Mouse (Mus musculus): ENCODE results near the gene Map7d1. TPM values are rescaled to one million over a fixed set of nuclear protein-coding genes. Genes with fewer than 3 reads are reported as not detected.

Map7d1 gene
- polyA plus RNA-seq, 1 experiment: 105 TPM

GRCm38 (mm10) chr4:126275081-126275480, 18.9 kb upstream of the Map7d1 start:
- H3K36me3 ChIP-seq (replicated peaks; ENCODE audit: low read length): peaks cover 53% of the 10 kb centered on the region
- peaks cover 7% of the 10 kb centered on the region for H3K27me3 ChIP-seq (replicated peaks)
- no peaks in the 10 kb centered on the region for H3K9me3 ChIP-seq
- H3K4me1 ChIP-seq: peaks cover 11% of the 10 kb centered on the region
- no peak overlapping the region for H3K4me3 ChIP-seq (replicated peaks)
- TF ChIP-seq FLI1 (IDR thresholded peaks at IDR 0.05; ENCODE audit: low read length) (no peak), GATA1 (IDR thresholded peaks at IDR 0.05; ENCODE audit: borderline replicate concordance, low read length) (no peak)

GRCm38 (mm10) chr4:126273753-126274152, 17.6 kb upstream of the Map7d1 start:
- TF ChIP-seq FLI1 (IDR thresholded peaks at IDR 0.05; ENCODE audit: low read length) (no peak), GATA1 (IDR thresholded peaks at IDR 0.05; ENCODE audit: borderline replicate concordance, low read length) (no peak)
- Histone ChIP-seq H3K4me1 (peaks cover 14% of the 10 kb centered on the region), H3K36me3 (replicated peaks; ENCODE audit: low read length) (peaks cover 56% of the 10 kb centered on the region), H3K9me3 (no peaks in the 10 kb centered on the region), H3K4me3 (replicated peaks) (no peak overlapping the region), H3K27me3 (replicated peaks) (no peaks in the 10 kb centered on the region)

GRCm38 (mm10) chr4:126269292-126269691, 13.1 kb upstream of the Map7d1 start:
- Histone ChIP-seq H3K9me3 (no peaks in the 10 kb centered on the region), H3K27me3 (replicated peaks) (no peaks in the 10 kb centered on the region), H3K4me1 (peaks cover 19% of the 10 kb centered on the region), H3K36me3 (replicated peaks; ENCODE audit: low read length) (peaks cover 64% of the 10 kb centered on the region), H3K4me3 (replicated peaks) (no peak overlapping the region)
- TF ChIP-seq FLI1 (IDR thresholded peaks at IDR 0.05; ENCODE audit: low read length) (no peak), GATA1 (IDR thresholded peaks at IDR 0.05; ENCODE audit: borderline replicate concordance, low read length) (no peak)

GRCm38 (mm10) chr4:126262119-126262807, 6.1 kb upstream of the Map7d1 start, which contains the start of gene Trappc3:
Gene Trappc3, plus strand, starts transcription at chr4:126262325.
- Histone ChIP-seq H3K9me3 (no peaks in the 10 kb centered on the region), H3K4me1 (peaks cover 70% of the 10 kb centered on the region), H3K36me3 (replicated peaks; ENCODE audit: low read length) (peaks cover 28% of the 10 kb centered on the region), H3K4me3 (replicated peaks) (peak within 1 kb of the TSS; percentile 97), H3K27me3 (replicated peaks) (peaks cover 3% of the 10 kb centered on the region)
- 0 out of 2 replicates have a peak, but pooled peaks have one; percentile 51 for TF ChIP-seq FLI1 (IDR thresholded peaks at IDR 0.05; ENCODE audit: low read length)
- TF ChIP-seq GATA1 (IDR thresholded peaks at IDR 0.05; ENCODE audit: borderline replicate concordance, low read length): no peak

GRCm38 (mm10) chr4:126261675-126262074, 5.5 kb upstream of the Map7d1 start:
- peak overlapping the region; percentile 97 for H3K4me3 ChIP-seq (replicated peaks)
- H3K27me3 ChIP-seq (replicated peaks): peaks cover 7% of the 10 kb centered on the region
- H3K36me3 ChIP-seq (replicated peaks; ENCODE audit: low read length): peaks cover 22% of the 10 kb centered on the region
- H3K9me3 ChIP-seq: no peaks in the 10 kb centered on the region
- H3K4me1 ChIP-seq: peaks cover 76% of the 10 kb centered on the region
- TF ChIP-seq GATA1 (IDR thresholded peaks at IDR 0.05; ENCODE audit: borderline replicate concordance, low read length) (no peak), FLI1 (IDR thresholded peaks at IDR 0.05; ENCODE audit: low read length) (no peak)

GRCm38 (mm10) chr4:126261266-126261665, 5.1 kb upstream of the Map7d1 start:
- TF ChIP-seq GATA1 (IDR thresholded peaks at IDR 0.05; ENCODE audit: borderline replicate concordance, low read length): no peak
- no peak for TF ChIP-seq FLI1 (IDR thresholded peaks at IDR 0.05; ENCODE audit: low read length)
- Histone ChIP-seq H3K9me3 (no peaks in the 10 kb centered on the region), H3K27me3 (replicated peaks) (peaks cover 7% of the 10 kb centered on the region), H3K36me3 (replicated peaks; ENCODE audit: low read length) (peaks cover 18% of the 10 kb centered on the region), H3K4me1 (peaks cover 77% of the 10 kb centered on the region), H3K4me3 (replicated peaks) (peak overlapping the region; percentile 97)

GRCm38 (mm10) chr4:126260520-126261201, 4.5 kb upstream of the Map7d1 start:
- no peak for TF ChIP-seq FLI1 (IDR thresholded peaks at IDR 0.05; ENCODE audit: low read length)
- TF ChIP-seq GATA1 (IDR thresholded peaks at IDR 0.05; ENCODE audit: borderline replicate concordance, low read length): no peak
- peak overlapping the region; percentile 97 for H3K4me3 ChIP-seq (replicated peaks)
- no peaks in the 10 kb centered on the region for H3K9me3 ChIP-seq
- H3K27me3 ChIP-seq (replicated peaks): peaks cover 7% of the 10 kb centered on the region
- peaks cover 75% of the 10 kb centered on the region for H3K4me1 ChIP-seq
- H3K36me3 ChIP-seq (replicated peaks; ENCODE audit: low read length): peaks cover 15% of the 10 kb centered on the region

GRCm38 (mm10) chr4:126259523-126260160, 3.5 kb upstream of the Map7d1 start:
- no peaks in the 10 kb centered on the region for H3K9me3 ChIP-seq
- peaks cover 15% of the 10 kb centered on the region for H3K27me3 ChIP-seq (replicated peaks)
- peaks cover 76% of the 10 kb centered on the region for H3K4me1 ChIP-seq
- TF ChIP-seq GATA1 (IDR thresholded peaks at IDR 0.05; ENCODE audit: borderline replicate concordance, low read length): no peak
- peak overlapping the region; percentile 88 for H3K4me3 ChIP-seq (replicated peaks)
- H3K36me3 ChIP-seq (replicated peaks; ENCODE audit: low read length): peaks cover 6% of the 10 kb centered on the region

- H3K4me3 ChIP-seq (replicated peaks): peak overlapping the region; percentile 88
- TF ChIP-seq GATA1 (IDR thresholded peaks at IDR 0.05; ENCODE audit: borderline replicate concordance, low read length) (no peak), FLI1 (IDR thresholded peaks at IDR 0.05; ENCODE audit: low read length) (no peak)
- no peaks in the 10 kb centered on the region for H3K9me3 ChIP-seq
- peaks cover 17% of the 10 kb centered on the region for H3K27me3 ChIP-seq (replicated peaks)
- peaks cover 77% of the 10 kb centered on the region for H3K4me1 ChIP-seq
- peaks cover 3% of the 10 kb centered on the region for H3K36me3 ChIP-seq (replicated peaks; ENCODE audit: low read length)
Measured at GRCm38 (mm10) chr4:126259063-126259462, 2.9 kb upstream of the Map7d1 start.
